Mouse (Mus musculus) liver, embryonic 13.5 days (tissue): ENCODE results near the gene Syt13. TPM values are rescaled to one million over a fixed set of nuclear protein-coding genes. Genes with fewer than 3 reads are reported as not detected.

Experiments used
- ATAC-seq: fragments of 200-750 bp; cut with Nextera tagmentation; 2 replicates; pipeline ENCODE4 v1.8.0; 2017; ENCODE audit warnings: low read depth, mild to moderate bottlenecking, moderate number of reproducible peaks, moderate library complexity
- DNase-seq: peaks from one replicate; pipeline ENCODE4 v3.0.0; 2022
- H3K27ac ChIP-seq: fragments of 300-500 bp; sonication (generic); 2 replicates; pipeline ENCODE4 v1.5.1; 2015; ENCODE audit warnings: moderate library complexity, mild to moderate bottlenecking, inconsistent platforms
- H3K27me3 ChIP-seq: fragments of 300-500 bp; sonication (generic); 2 replicates; pipeline ENCODE4 v1.6.1; 2015; ENCODE audit warnings: mild to moderate bottlenecking, inconsistent platforms
- H3K36me3 ChIP-seq: fragments of 300-500 bp; sonication (generic); 2 replicates; pipeline ENCODE4 v1.6.1; 2015; ENCODE audit warnings: mild to moderate bottlenecking, inconsistent platforms
- H3K4me1 ChIP-seq: fragments of 300-500 bp; sonication (generic); replicated peaks from 2 replicates; pipeline ENCODE4 v1.6.1; 2015; ENCODE audit warnings: inconsistent platforms
- H3K4me2 ChIP-seq: fragments of 300-500 bp; sonication (generic); 2 replicates; pipeline ENCODE4 v1.6.1; 2015; ENCODE audit warnings: inconsistent platforms, mild to moderate bottlenecking, moderate library complexity
- H3K4me3 ChIP-seq: fragments of 300-500 bp; sonication (generic); replicated peaks from 2 replicates; pipeline ENCODE4 v1.5.1; 2015; ENCODE audit warnings: mild to moderate bottlenecking, inconsistent platforms
- H3K9ac ChIP-seq: fragments of 300-500 bp; sonication (generic); 2 replicates; pipeline ENCODE4 v1.6.1; 2015; ENCODE audit warnings: mild to moderate bottlenecking, inconsistent platforms
- H3K9me3 ChIP-seq: fragments of 300-500 bp; sonication (generic); replicated peaks from 2 replicates; pipeline ENCODE4 v1.6.1; 2016; ENCODE audit warnings: inconsistent platforms
- WGBS: fragments of 180-500 bp; shearing (Covaris S2); methylation state at CpG from one replicate; pipeline ENCODE4 v1.1.7; 2015; ENCODE audit not compliant: insufficient replicate concordance; 5-methylcytosine and 5-hydroxymethylcytosine counted together
- polyA plus RNA-seq: library from polyadenylated mRNA; unstranded; fragments of >200 nt; fragmentation: Nextera tagmentation; extraction: Ambion mirVana; gene quantifications from 2 replicates; pipeline ENCODE4 v1.2.1, GENCODE M21; 2015

Syt13 gene
- polyA plus RNA-seq, 1 experiment from 2014 or later, result 0.22 TPM

DNA sequence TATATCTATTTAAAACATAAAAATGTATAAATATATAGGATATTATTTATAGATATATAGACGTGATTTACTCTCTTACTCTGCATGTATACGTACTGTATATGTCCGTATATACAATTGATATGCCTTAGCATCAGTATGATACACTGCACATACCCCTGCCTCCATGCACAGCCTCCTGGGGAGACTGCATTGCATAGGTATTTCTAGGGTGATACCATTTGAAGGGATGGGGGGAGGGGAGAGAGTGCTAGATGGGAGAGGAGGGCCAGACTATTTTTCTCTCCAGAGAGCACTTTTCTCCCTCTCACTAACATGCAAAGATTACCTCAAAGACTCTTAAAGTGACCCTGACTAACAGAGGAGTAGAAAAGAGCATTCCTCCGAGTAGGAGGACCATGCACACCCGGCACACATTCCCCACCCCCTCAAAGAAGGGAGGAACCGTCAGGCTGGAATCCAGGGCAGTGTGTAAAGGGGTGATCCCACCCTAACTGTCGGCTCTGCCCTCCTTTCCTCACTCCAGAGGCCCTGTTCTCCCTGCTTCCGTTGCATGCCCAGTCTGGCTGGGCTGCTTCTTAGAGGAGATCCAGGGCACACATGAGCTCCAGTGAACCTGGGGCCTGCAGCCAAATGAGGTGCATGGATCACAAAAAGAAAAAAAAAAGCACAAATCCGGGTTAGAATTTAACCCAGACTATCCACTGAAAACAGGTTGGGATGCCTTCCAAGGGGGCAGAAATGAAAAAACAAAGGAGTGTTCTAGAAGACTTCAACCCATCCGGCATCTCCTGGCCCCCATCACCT is 52.3 kb downstream of the Syt13 start:
- Histone ChIP-seq H3K4me1 (peaks cover 15% of the 10 kb centered on the region), H3K9ac (no peak overlapping the region), H3K27ac (no peak overlapping the region), H3K4me3 (no peak overlapping the region), H3K27me3 (no peaks in the 10 kb centered on the region), H3K4me2 (no peak overlapping the region), H3K36me3 (peaks cover 4% of the 10 kb centered on the region; the same call in 1 of the 2 replicates), H3K9me3 (no peaks in the 10 kb centered on the region)
- 42% methylated on average over 10 of the region's 10 CpGs for WGBS
- no peak for DNase-seq
- no peak for ATAC-seq

DNA sequence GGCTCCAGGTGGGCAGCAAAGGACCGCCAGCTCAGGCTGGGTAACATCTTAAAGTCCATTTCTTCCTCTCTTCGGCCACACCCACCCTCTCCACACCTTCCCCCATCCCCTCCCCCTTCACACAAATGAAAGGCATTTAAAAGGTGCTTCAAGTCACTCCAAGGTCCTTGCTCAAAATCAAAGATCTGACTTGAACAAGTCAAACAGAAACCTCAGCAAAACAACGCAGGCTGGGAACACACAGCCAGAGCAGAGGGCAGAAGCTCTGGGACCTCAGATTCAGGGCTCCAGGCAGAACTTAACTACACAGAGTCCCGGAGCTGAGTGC is 52.9 kb downstream of the Syt13 start:
- H3K9ac ChIP-seq, result no peak overlapping the region
- H3K27me3 ChIP-seq, result no peaks in the 10 kb centered on the region
- no peaks in the 10 kb centered on the region for H3K9me3 ChIP-seq
- 56% methylated on average over 4 of the region's 4 CpGs for WGBS
- no peak for DNase-seq
- H3K27ac ChIP-seq, result no peak overlapping the region
- no peak for ATAC-seq
- H3K36me3 ChIP-seq, result peaks cover 10% of the 10 kb centered on the region
- no peak overlapping the region for H3K4me2 ChIP-seq
- no peak overlapping the region for H3K4me3 ChIP-seq
- H3K4me1 ChIP-seq, result peaks cover 15% of the 10 kb centered on the region

DNA sequence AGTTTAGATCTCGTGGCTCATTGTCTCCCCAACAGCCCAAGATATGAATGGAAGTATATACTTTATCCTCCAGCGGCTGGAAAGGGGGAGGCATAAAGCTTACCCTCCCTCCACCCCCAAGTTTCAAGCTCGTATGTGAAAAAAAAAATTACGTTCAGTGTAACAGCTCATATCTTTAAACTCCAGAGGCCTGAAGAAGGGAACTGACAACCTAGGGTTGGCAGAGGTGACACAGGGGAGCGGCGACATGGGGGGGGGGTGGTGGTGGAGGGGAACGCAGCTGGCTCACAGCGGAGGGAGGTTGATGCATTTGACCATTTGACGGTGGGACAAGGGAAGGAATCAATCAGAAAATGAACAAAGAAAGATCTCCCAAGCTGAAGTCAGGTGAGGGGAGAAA is 56.2 kb downstream of the Syt13 start:
- Histone ChIP-seq H3K4me2 (no peak overlapping the region), H3K9me3 (no peaks in the 10 kb centered on the region), H3K9ac (no peak overlapping the region), H3K4me3 (no peak overlapping the region), H3K27me3 (no peaks in the 10 kb centered on the region), H3K36me3 (peaks cover 40% of the 10 kb centered on the region), H3K4me1 (peaks cover 15% of the 10 kb centered on the region), H3K27ac (no peak overlapping the region)
- no peak for DNase-seq
- WGBS, result 26% methylated on average over 9 of the region's 9 CpGs
- ATAC-seq, result peak; percentile 34; the same call in 1 of the 2 replicates

- Histone ChIP-seq H3K4me3 (no peak overlapping the region), H3K9me3 (no peaks in the 10 kb centered on the region), H3K27me3 (no peaks in the 10 kb centered on the region), H3K4me1 (peaks cover 15% of the 10 kb centered on the region), H3K4me2 (no peak overlapping the region), H3K36me3 (peaks cover 40% of the 10 kb centered on the region), H3K9ac (no peak overlapping the region), H3K27ac (no peak overlapping the region)
- DNase-seq (no peak), ATAC-seq (no peak)
- WGBS, result 66% methylated on average over 8 of the region's 8 CpGs
These were observed 56.6 kb downstream of the Syt13 start for GRCm38 (mm10) chr2:92971536-92971935.

GRCm38 (mm10) chr2:92972071-92972470 is 57.2 kb downstream of the Syt13 start:
- H3K4me3 ChIP-seq, result no peak overlapping the region
- H3K9me3 ChIP-seq, result no peaks in the 10 kb centered on the region
- no peak overlapping the region for H3K4me2 ChIP-seq
- no peak overlapping the region for H3K27ac ChIP-seq
- peaks cover 40% of the 10 kb centered on the region for H3K36me3 ChIP-seq
- ATAC-seq, result no peak
- DNase-seq, result no peak
- WGBS, result 86% methylated on average over 17 of the region's 17 CpGs
- no peaks in the 10 kb centered on the region for H3K27me3 ChIP-seq
- no peak overlapping the region for H3K9ac ChIP-seq
- peaks cover 15% of the 10 kb centered on the region for H3K4me1 ChIP-seq

DNA sequence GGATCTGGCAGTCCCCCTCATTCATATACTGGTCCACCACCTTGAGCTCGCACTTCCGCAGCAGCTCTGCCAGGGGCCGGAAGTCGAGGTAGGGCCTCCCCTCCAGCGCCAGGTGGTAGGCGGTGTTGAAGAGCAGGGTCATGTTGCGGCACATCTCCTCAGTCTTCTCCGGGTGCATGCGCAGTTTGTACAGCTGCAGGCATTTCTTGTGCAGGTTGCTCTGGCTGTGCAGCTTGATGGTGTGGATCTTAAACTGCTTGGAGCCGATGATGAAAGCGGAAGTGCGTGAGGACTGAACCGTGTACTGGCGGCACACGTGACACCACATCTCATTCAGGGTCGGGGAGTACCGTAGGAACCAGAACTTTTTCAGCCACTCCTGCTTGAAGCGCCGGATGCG is 58.7 kb downstream of the Syt13 start:
- Histone ChIP-seq H3K4me3 (no peak overlapping the region), H3K27ac (no peak overlapping the region), H3K27me3 (no peaks in the 10 kb centered on the region), H3K9me3 (no peaks in the 10 kb centered on the region), H3K36me3 (peaks cover 46% of the 10 kb centered on the region), H3K9ac (no peak overlapping the region), H3K4me2 (no peak overlapping the region), H3K4me1 (peaks cover 9% of the 10 kb centered on the region)
- DNase-seq (no peak), ATAC-seq (no peak)
- 93% methylated on average over 20 of the region's 20 CpGs for WGBS

DNA sequence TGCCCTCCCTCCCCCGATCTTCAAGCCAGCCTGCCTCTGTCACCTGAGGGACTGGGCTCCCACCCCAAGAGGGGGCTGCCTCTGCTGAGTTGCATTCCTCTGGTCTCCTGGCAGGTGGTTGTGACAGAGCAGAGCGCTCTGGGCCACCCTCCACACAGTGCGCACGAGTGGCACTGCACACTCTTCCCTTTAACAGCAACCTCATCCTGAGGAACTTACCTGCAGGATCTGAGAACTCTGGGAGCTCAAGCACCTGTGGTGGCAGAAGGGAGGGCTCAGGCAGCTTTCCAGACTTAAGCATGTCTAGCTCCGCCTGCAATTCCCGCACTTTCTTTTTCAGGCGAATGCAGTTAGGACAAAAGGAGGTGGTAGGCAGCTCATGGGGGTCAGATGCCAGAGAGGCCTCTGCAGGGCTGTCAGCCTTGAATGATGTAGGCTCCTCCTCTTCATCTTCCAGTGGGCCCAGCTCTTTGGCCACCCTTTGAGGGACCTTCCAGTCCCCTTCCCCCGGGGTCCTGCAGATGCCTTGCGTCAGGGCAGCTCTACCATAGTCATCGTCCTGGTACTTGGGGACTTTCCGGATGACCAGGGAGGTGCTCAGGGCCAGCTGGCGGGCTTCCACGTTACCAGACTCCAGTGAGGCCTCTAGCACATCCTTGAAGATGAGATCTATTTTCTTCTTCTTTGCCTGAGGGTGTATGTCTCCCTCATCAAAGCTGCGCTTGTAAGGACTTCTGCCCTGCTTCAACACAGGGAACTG is 60.3 kb downstream of the Syt13 start:
- WGBS, result 83% methylated on average over 14 of the region's 14 CpGs
- peaks cover 48% of the 10 kb centered on the region for H3K36me3 ChIP-seq
- no peak overlapping the region for H3K9ac ChIP-seq
- no peaks in the 10 kb centered on the region for H3K9me3 ChIP-seq
- H3K27ac ChIP-seq, result no peak overlapping the region
- ATAC-seq, result no peak
- no peaks in the 10 kb centered on the region for H3K27me3 ChIP-seq
- no peak for DNase-seq
- H3K4me2 ChIP-seq, result no peak overlapping the region
- peaks cover 13% of the 10 kb centered on the region for H3K4me1 ChIP-seq
- H3K4me3 ChIP-seq, result no peak overlapping the region

DNA sequence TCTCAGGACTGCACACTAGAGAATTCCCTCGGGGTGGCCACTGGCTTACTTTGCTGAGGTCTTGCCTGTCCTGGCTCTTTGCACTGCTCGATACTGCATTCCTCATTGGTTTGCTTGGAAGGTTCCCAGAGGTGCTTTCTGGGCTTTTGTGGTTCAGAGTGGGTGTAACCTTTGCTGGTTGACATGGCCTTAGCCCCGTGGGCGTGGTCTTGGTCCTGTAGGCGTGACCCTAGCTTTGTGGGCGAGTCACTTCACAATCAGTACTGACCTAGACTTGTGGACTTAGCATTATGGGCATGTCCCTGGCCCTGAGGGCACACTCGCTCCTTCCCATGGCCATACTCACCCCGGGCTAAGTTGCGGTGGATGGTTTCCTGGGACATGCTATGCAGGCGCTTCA is 65.3 kb downstream of the Syt13 start:
- DNase-seq, result peak; percentile 66
- H3K27ac ChIP-seq, result no peak overlapping the region
- H3K9ac ChIP-seq, result no peak overlapping the region
- H3K4me3 ChIP-seq, result no peak overlapping the region
- H3K4me2 ChIP-seq, result no peak overlapping the region
- no peaks in the 10 kb centered on the region for H3K9me3 ChIP-seq
- H3K36me3 ChIP-seq, result peaks cover 18% of the 10 kb centered on the region; the same call in 1 of the 2 replicates
- H3K27me3 ChIP-seq, result no peaks in the 10 kb centered on the region
- H3K4me1 ChIP-seq, result peaks cover 53% of the 10 kb centered on the region
- no peak for ATAC-seq
- 60% methylated on average over 10 of the region's 10 CpGs for WGBS

DNA sequence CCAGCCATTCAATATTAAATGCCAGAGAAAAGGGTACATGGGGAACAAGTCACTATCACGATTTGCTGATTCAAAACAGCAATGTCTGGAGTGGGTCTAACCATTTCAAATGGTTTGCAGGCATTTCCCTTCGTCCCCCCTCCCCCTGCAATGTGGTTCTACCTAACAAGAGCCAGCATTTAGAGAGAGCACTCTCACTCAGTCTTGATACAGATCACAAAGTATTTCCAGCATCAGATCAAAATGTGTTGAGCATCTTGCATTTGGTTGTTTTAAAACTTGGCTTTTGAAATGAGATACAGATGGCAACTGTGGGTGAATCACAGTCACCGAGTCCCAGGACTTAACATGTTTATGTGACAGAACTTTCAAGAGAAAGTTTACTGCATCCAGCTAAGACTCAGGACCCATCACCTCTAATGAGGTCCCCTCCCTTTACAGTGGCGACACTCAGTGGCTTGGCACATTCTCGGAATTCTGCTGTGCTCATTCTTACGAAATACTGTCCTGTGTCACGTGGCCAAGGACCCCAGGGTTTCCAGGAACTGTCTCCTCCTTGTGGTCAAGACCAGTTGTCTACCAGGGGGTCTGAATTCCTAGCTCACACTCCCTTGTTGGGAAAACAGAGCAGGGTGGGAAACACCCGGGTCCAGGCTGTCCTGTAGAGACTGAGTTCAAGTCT is 67.8 kb downstream of the Syt13 start:
- DNase-seq (peak; percentile 39), ATAC-seq (peak; percentile 35)
- WGBS, result 22% methylated on average over 8 of the region's 8 CpGs
- Histone ChIP-seq H3K4me2 (peak overlapping the region; percentile 51), H3K4me3 (0 out of 2 replicates have a peak overlapping the region, but pooled peaks have one; percentile 6), H3K27me3 (no peaks in the 10 kb centered on the region), H3K27ac (peak overlapping the region; percentile 74), H3K9ac (peak overlapping the region; percentile 41; the same call in 1 of the 2 replicates), H3K36me3 (peaks cover 31% of the 10 kb centered on the region), H3K9me3 (no peaks in the 10 kb centered on the region), H3K4me1 (peaks cover 76% of the 10 kb centered on the region)

DNA sequence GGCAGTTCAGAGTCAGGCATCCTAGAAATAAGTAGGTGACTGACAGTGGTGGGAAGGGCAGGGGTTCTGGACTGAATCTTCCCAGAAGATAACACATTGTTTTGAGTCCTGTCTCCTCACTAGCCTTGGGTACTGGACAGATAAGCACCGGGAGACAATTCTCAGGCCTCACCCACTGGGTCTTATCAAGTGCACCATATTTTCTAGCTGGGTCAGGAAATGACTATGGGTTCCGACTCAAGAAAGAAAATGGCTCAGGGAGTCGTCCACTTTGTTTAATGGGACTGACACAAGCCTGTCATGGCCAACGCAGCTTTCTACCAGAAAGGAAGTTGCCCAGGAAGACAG is 68.3 kb downstream of the Syt13 start:
- Histone ChIP-seq H3K9ac (peak overlapping the region; percentile 41; the same call in 1 of the 2 replicates), H3K36me3 (peaks cover 29% of the 10 kb centered on the region), H3K4me1 (peaks cover 81% of the 10 kb centered on the region), H3K9me3 (no peaks in the 10 kb centered on the region), H3K4me3 (no peak overlapping the region), H3K27me3 (no peaks in the 10 kb centered on the region), H3K27ac (peak overlapping the region; percentile 74), H3K4me2 (peak overlapping the region; percentile 51)
- ATAC-seq (peak; percentile 94), DNase-seq (peak; percentile 76)
- WGBS, result 11% methylated on average over 4 of the region's 4 CpGs

- peaks cover 93% of the 10 kb centered on the region for H3K4me1 ChIP-seq
- H3K27me3 ChIP-seq, result no peaks in the 10 kb centered on the region
- 79% methylated on average over 7 of the region's 7 CpGs for WGBS
- H3K27ac ChIP-seq, result peak overlapping the region; percentile 74
- H3K9ac ChIP-seq, result no peak overlapping the region
- peaks cover 28% of the 10 kb centered on the region for H3K36me3 ChIP-seq
- no peak overlapping the region for H3K4me3 ChIP-seq
- no peak for DNase-seq
- H3K4me2 ChIP-seq, result no peak overlapping the region
- no peaks in the 10 kb centered on the region for H3K9me3 ChIP-seq
- ATAC-seq, result no peak
These were observed 69.6 kb downstream of the Syt13 start for GRCm38 (mm10) chr2:92984321-92985108.
